Comparison of ENCODE assay signal across 8 mouse cellular contexts in genomic region chr10:128704491-128705316, GRCm38 (mm10). TPM values are rescaled to one million over a fixed set of nuclear protein-coding genes. Genes with fewer than 3 reads are reported as not detected.
A peak's percentile ranks its signal among the peaks of the same experiment; 100 is the strongest.
DNase-seq lines count a peak whose midpoint lies in the region; ATAC-seq and TF ChIP-seq lines count a peak whose summit lies in the region.

Cdk2 (minus strand) TSS chr10:128705031.

- DNase-seq in 416B (ENCODE audit: low read depth) (peak; percentile 92), liver (peak; percentile 97)
- DNase-seq in heart, adult 9 months (ENCODE audit: low spot score in 2 of 2): peak; percentile 90 to 92
- peak; percentile 93 to 96 for DNase-seq in spleen, postnatal 4 days (ENCODE audit: low spot score in 2 of 2)

- peak within 1 kb of the TSS; percentile 88 for H3K4me3 ChIP-seq in bone marrow, adult 2 months (replicated peaks; ENCODE audit: control insufficient read depth, low read depth, low read length)
- peak within 1 kb of the TSS; percentile 75 for H3K4me3 ChIP-seq in embryonic facial prominence, embryonic 15.5 days (replicated peaks)
- peak within 1 kb of the TSS; percentile 75 for H3K4me3 ChIP-seq in kidney, embryonic 14.5 days (ENCODE audit: low read length)

- no peaks in the 10 kb centered on the region for H3K4me1 ChIP-seq in bone marrow, adult 2 months (ENCODE audit: control insufficient read depth, insufficient read depth, low read length)
- H3K4me1 ChIP-seq in embryonic facial prominence, embryonic 15.5 days: peaks cover 30% of the 10 kb centered on the region
- peaks cover 8% of the 10 kb centered on the region; the same call in 1 of the 2 replicates for H3K4me1 ChIP-seq in kidney, embryonic 14.5 days (ENCODE audit: control insufficient read depth, insufficient read depth, low read length)

- peak within 1 kb of the TSS; percentile 92 for H3K27ac ChIP-seq in bone marrow, adult 2 months (ENCODE audit: control insufficient read depth, insufficient read depth, low read depth, low read length, poor library complexity)
- peak within 1 kb of the TSS; percentile 98 for H3K27ac ChIP-seq in embryonic facial prominence, embryonic 15.5 days (replicated peaks)
- peak within 1 kb of the TSS; percentile 97 for H3K27ac ChIP-seq in kidney, embryonic 14.5 days (ENCODE audit: low read depth, low read length)

- peak within 1 kb of the TSS; percentile 69 for H3K4me2 ChIP-seq in embryonic facial prominence, embryonic 15.5 days (replicated peaks)
- H3K4me2 ChIP-seq in kidney, embryonic 14.5 days (replicated peaks; ENCODE audit: low read depth, low read length): peak within 1 kb of the TSS; percentile 66

- H3K27me3 ChIP-seq in embryonic facial prominence, embryonic 15.5 days: no peaks in the 10 kb centered on the region
- H3K27me3 ChIP-seq in kidney, embryonic 14.5 days (ENCODE audit: control insufficient read depth, insufficient read depth, low read length): no peaks in the 10 kb centered on the region

- H3K36me3 ChIP-seq in embryonic facial prominence, embryonic 15.5 days: peaks cover 31% of the 10 kb centered on the region
- peaks cover 32% of the 10 kb centered on the region for H3K36me3 ChIP-seq in kidney, embryonic 14.5 days (ENCODE audit: control insufficient read depth, insufficient read depth, low read length)

- H3K9me3 ChIP-seq in embryonic facial prominence, embryonic 15.5 days (replicated peaks): no peaks in the 10 kb centered on the region
- H3K9me3 ChIP-seq in kidney, embryonic 14.5 days (ENCODE audit: control insufficient read depth, low read length): no peaks in the 10 kb centered on the region

- peak; percentile 87; the same call in 1 of the 2 replicates for TF ChIP-seq POLR2A in bone marrow, adult 2 months (IDR thresholded peaks at IDR 0.05; ENCODE audit: borderline replicate concordance, control insufficient read depth, low read depth, low read length)

- TF ChIP-seq CTCF in bone marrow, adult 2 months (IDR thresholded peaks at IDR 0.05; ENCODE audit: control insufficient read depth, insufficient read depth, low read length): no peak

- peak; percentile 93 for ATAC-seq in embryonic facial prominence, embryonic 15.5 days (ENCODE audit: insufficient number of reproducible peaks, low FRiP score, low TSS enrichment, low read depth)
- peak; percentile 95 for ATAC-seq in kidney, embryonic 14.5 days (ENCODE audit: low FRiP score, low TSS enrichment)
- ATAC-seq in monocyte, adult 5-6 weeks (replicated peaks; ENCODE audit: insufficient number of reproducible peaks, low FRiP score, low TSS enrichment, poor library complexity, severe bottlenecking): peak; percentile 73

- WGBS in bone marrow, adult 2 months: under 1% methylated on average over 62 of the region's 62 CpGs
- WGBS in embryonic facial prominence, embryonic 15.5 days: under 1% methylated on average over 61 of the region's 62 CpGs
- WGBS in kidney, embryonic 14.5 days: under 1% methylated on average over 60 of the region's 62 CpGs

- peak within 1 kb of the TSS; percentile 88 for H3K9ac ChIP-seq in embryonic facial prominence, embryonic 15.5 days
- H3K9ac ChIP-seq in kidney, embryonic 14.5 days (ENCODE audit: low read depth, low read length): peak within 1 kb of the TSS; percentile 76

RNA-seq across cellular contexts. Expression of gene Cdk2, which starts in this region (rescaled TPM):
- 60.6 and 62.9 TPM in 2 replicates for polyA plus RNA-seq in bone marrow, adult 2 months (2011; ENCODE audit: insufficient read depth, insufficient read length, low replicate concordance, missing spikeins)
- 105 TPM in 2 replicates for polyA plus RNA-seq in embryonic facial prominence, embryonic 15.5 days (2015; fragmentation: Nextera tagmentation; extraction: Ambion mirVana)
- 98.1 and 103 TPM in 2 replicates for polyA plus RNA-seq in kidney, embryonic 14.5 days (2014; fragmentation: Nextera tagmentation; extraction: Ambion mirVana)
- 14.5 to 21.4 TPM (median 19.5 TPM) in 3 replicates for total RNA-seq in monocyte, adult 5-6 weeks (2017)

Comparison
In these comparisons a context has a peak if more than half of its experiments do, and no peak if none do; other contexts are left out.
1. Peak in every context shown above with its lines: DNase-seq, ATAC-seq, H3K4me3 ChIP-seq and H3K27ac ChIP-seq.